In the genomic region with DNA sequence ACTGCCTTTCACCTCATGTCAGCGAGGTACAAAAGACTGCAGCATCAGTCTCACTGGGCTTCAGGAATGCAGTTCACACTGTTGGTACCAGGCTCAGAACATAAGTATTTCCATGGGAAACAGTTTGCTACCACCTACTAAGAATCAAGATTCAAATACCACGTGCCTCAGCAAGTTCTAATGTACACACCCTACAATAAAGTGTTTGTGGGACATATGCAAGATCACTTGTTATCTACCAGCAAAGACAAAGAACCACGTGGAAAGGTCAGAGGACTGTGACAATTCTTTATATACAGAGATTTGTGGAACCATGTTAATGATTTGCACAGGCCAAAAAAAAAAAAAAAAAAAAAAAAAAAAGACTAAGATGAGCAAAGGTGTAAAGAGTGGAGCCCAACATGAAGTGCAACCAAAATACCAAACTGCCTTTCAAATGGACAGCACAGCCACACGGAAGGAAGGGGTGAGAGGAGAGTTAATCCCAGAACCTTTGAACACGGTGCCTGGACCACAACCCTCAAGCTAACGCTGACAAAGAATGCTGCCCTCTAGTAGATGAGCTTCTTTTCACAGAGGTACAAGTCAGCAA, we compare ENCODE assay signal across 19 mouse cellular contexts. TPM values are rescaled to one million over a fixed set of nuclear protein-coding genes. Genes with fewer than 3 reads are reported as not detected.
DNase-seq lines count a peak whose midpoint lies in the region; ATAC-seq and TF ChIP-seq lines count a peak whose summit lies in the region.
"Had no signal": no experiment of that assay in that cellular context is flagged by ENCODE, and none has a peak within 500 bp of the region (broad histone marks: within the 10 kb centered on the region; RNA-seq: fewer than 3 reads in every experiment).

No protein-coding gene starts in this region.

- no peaks in the 10 kb centered on the region for H3K9me3 ChIP-seq in ES-E14 (ENCODE audit: control insufficient read depth, insufficient read depth, low read depth, low read length)
- H3K9me3 ChIP-seq in intestine, embryonic 15.5 days: no peaks in the 10 kb centered on the region
- H3K9me3 ChIP-seq in intestine, postnatal 0 days (ENCODE audit: control insufficient read depth): no peaks in the 10 kb centered on the region
- H3K9me3 ChIP-seq: embryonic facial prominence, embryonic 13.5 days; embryonic facial prominence, embryonic 15.5 days; forebrain, embryonic 10.5 days; forebrain, embryonic 12.5 days had no signal

- H3K36me3 ChIP-seq in ES-E14 (ENCODE audit: control insufficient read depth, insufficient read depth, low read length, poor library complexity, severe bottlenecking): no peaks in the 10 kb centered on the region
- no peaks in the 10 kb centered on the region for H3K36me3 ChIP-seq in intestine, embryonic 15.5 days
- no peaks in the 10 kb centered on the region for H3K36me3 ChIP-seq in intestine, postnatal 0 days (ENCODE audit: control insufficient read depth, insufficient read depth)
- H3K36me3 ChIP-seq: embryonic facial prominence, embryonic 13.5 days; embryonic facial prominence, embryonic 15.5 days; forebrain, embryonic 10.5 days; forebrain, embryonic 12.5 days had no signal

- H3K4me3 ChIP-seq in ES-E14 (ENCODE audit: insufficient read depth in 1 of 2, low read depth in 1 of 2, low read length in 2 of 2, poor library complexity in 1 of 2, severe bottlenecking in 1 of 2): no peak overlapping the region
- H3K4me3 ChIP-seq in intestine, embryonic 15.5 days (replicated peaks): no peak overlapping the region
- no peak overlapping the region for H3K4me3 ChIP-seq in intestine, postnatal 0 days (ENCODE audit: low read depth, low read length)
- H3K4me3 ChIP-seq: embryonic facial prominence, embryonic 13.5 days; embryonic facial prominence, embryonic 15.5 days; erythroblast, embryonic 14.5 days; forebrain, embryonic 10.5 days; forebrain, embryonic 12.5 days had no signal

- peaks cover 0 to 5% of the 10 kb centered on the region in 2 experiments; a peak in 3 of 4 replicates for H3K4me1 ChIP-seq in ES-E14 (ENCODE audit: control insufficient read depth in 2 of 2, insufficient read depth in 2 of 2, low read length in 2 of 2, poor library complexity in 1 of 2)
- no peaks in the 10 kb centered on the region for H3K4me1 ChIP-seq in intestine, embryonic 15.5 days (replicated peaks)
- no peaks in the 10 kb centered on the region; the same call in 1 of the 2 replicates for H3K4me1 ChIP-seq in intestine, postnatal 0 days (replicated peaks; ENCODE audit: control insufficient read depth, insufficient read depth, low read length)
- H3K4me1 ChIP-seq: embryonic facial prominence, embryonic 13.5 days; embryonic facial prominence, embryonic 15.5 days; forebrain, embryonic 10.5 days; forebrain, embryonic 12.5 days had no signal

- intact Hi-C loops in gastrocnemius, postnatal 36 days (cut with DNase I): no loop called here

- DNase-seq in ES-E14 (ENCODE audit: low read depth, low spot score): no peak
- DNase-seq in layer of hippocampus, postnatal 14 days (ENCODE audit: low spot score in 2 of 2): no peak
- DNase-seq in gastrocnemius, postnatal 36 days: no peak
- no peak for DNase-seq in adrenal gland, adult 2 months
- DNase-seq in yolk sac, embryonic 10.5 days (ENCODE audit: low spot score): no peak
- DNase-seq: adrenal gland, postnatal 10 days; adrenal gland, postnatal 25 days; embryo, embryonic 11 days had no signal

- in situ Hi-C loops in ES-E14 (cut with MboI; ENCODE audit: low sequenced_read_pairs in 2 of 2, unreplicated experiment in 2 of 2): no loop called here

- peak; percentile 63; the same call in 1 of the 2 replicates for ATAC-seq in intestine, embryonic 15.5 days
- ATAC-seq in intestine, postnatal 0 days: peak; percentile 66
- ATAC-seq: activated CD4-positive, CD25-positive, alpha-beta regulatory T cell, adult 4 months; forebrain, embryonic 14.5 days; forebrain, embryonic 16.5 days; Patski had no signal

- no peak overlapping the region for H3K27ac ChIP-seq in ES-E14 (ENCODE audit: insufficient read depth, low read depth, low read length, poor library complexity, severe bottlenecking)
- no peak overlapping the region for H3K27ac ChIP-seq in intestine, embryonic 15.5 days
- H3K27ac ChIP-seq in intestine, postnatal 0 days (ENCODE audit: low read depth, low read length): no peak overlapping the region
- H3K27ac ChIP-seq: embryonic facial prominence, embryonic 13.5 days; embryonic facial prominence, embryonic 15.5 days; forebrain, embryonic 10.5 days; forebrain, embryonic 12.5 days had no signal

- no peak overlapping the region for H3K4me2 ChIP-seq in intestine, embryonic 15.5 days (replicated peaks)
- no peak overlapping the region for H3K4me2 ChIP-seq in intestine, postnatal 0 days (replicated peaks; ENCODE audit: low read depth)
- H3K4me2 ChIP-seq: embryonic facial prominence, embryonic 13.5 days; embryonic facial prominence, embryonic 15.5 days; forebrain, embryonic 12.5 days had no signal

- H3K9ac ChIP-seq in ES-E14 (ENCODE audit: insufficient read depth, low read depth, low read length, poor library complexity, severe bottlenecking): no peak overlapping the region
- no peak overlapping the region for H3K9ac ChIP-seq in intestine, embryonic 15.5 days
- H3K9ac ChIP-seq in intestine, postnatal 0 days (ENCODE audit: low read depth, low read length): no peak overlapping the region
- H3K9ac ChIP-seq: embryonic facial prominence, embryonic 13.5 days; embryonic facial prominence, embryonic 15.5 days; forebrain, embryonic 12.5 days had no signal

- TF ChIP-seq CTCF in intestine, postnatal 0 days (IDR thresholded peaks at IDR 0.05; ENCODE audit: low read depth): 0 out of 2 replicates have a peak, but pooled peaks have one; percentile 4

- 58% methylated on average over 6 of the region's 6 CpGs for WGBS in intestine, embryonic 15.5 days
- 41% methylated on average over 6 of the region's 6 CpGs for WGBS in intestine, postnatal 0 days

- no peaks in the 10 kb centered on the region for H3K27me3 ChIP-seq in intestine, embryonic 15.5 days (replicated peaks)
- H3K27me3 ChIP-seq in intestine, postnatal 0 days (replicated peaks; ENCODE audit: control insufficient read depth, insufficient read depth, low read length): no peaks in the 10 kb centered on the region
- H3K27me3 ChIP-seq: embryonic facial prominence, embryonic 13.5 days; embryonic facial prominence, embryonic 15.5 days; forebrain, embryonic 12.5 days; Patski had no signal

TF ChIP-seq in ES-E14, 5 proteins besides CTCF, POLR2A, EP300 and RAD21:
- peak; percentile 65 for TF ChIP-seq ZNF384 (IDR thresholded peaks at IDR 0.05; ENCODE audit: low read depth, low read length)
- no peak for TF ChIP-seq ZC3H11A (IDR thresholded peaks at IDR 0.05; ENCODE audit: borderline replicate concordance, low read depth, low read length)

RNA-seq across cellular contexts. Expression of gene Btbd9, which starts 12.7 kb away (rescaled TPM):
- total RNA-seq in ES-E14 (2012; rRNA removed): 28.2 and 34.8 TPM in 2 replicates
- polyA plus RNA-seq in intestine, embryonic 15.5 days (2015; fragmentation: Nextera tagmentation; extraction: Ambion mirVana): 52.8 and 53.1 TPM in 2 replicates
- polyA plus RNA-seq in intestine, postnatal 0 days (2015; fragmentation: Nextera tagmentation; extraction: Ambion mirVana): 35.9 and 42.6 TPM in 2 replicates
- 100 to 1,000 TPM; 117 TPM for total RNA-seq in layer of hippocampus, postnatal 14 days (2021)
- total RNA-seq in gastrocnemius, postnatal 36 days (2021): 10 to 100 TPM; 10.1 to 10.7 TPM
- total RNA-seq in adrenal gland, adult 2 months (2021): 10 to 100 TPM; 32.7 to 48.5 TPM
- polyA plus RNA-seq in adrenal gland, adult 2 months (2012; rRNA removed): 16.5 and 17.8 TPM in 2 replicates
